Mouse (Mus musculus) midbrain, embryonic 16.5 days (tissue): ENCODE data around the gene Fip1l1. TPM values are rescaled to one million over a fixed set of nuclear protein-coding genes. Genes with fewer than 3 reads are reported as not detected.

ENCODE experiments used
- ATAC-seq: fragments of 200-750 bp; cut with Nextera tagmentation; 2 replicates; pipeline ENCODE4 v1.8.0; 2017; ENCODE audit warnings: moderate TSS enrichment
- H3K27ac ChIP-seq: fragments of 300-500 bp; sonication (generic); 2 replicates; pipeline ENCODE4 v1.5.1; 2014; ENCODE audit warnings: mild to moderate bottlenecking, low read length, mixed read lengths
- H3K27me3 ChIP-seq: fragments of 300-500 bp; sonication (generic); 2 replicates; pipeline ENCODE4 v1.6.1; 2014; ENCODE audit warnings: low read depth, low read length, mixed read lengths; ENCODE audit not compliant: control insufficient read depth, insufficient read depth
- H3K36me3 ChIP-seq: fragments of 300-500 bp; sonication (generic); 2 replicates; pipeline ENCODE4 v1.6.1; 2014; ENCODE audit warnings: mild to moderate bottlenecking, low read length, moderate library complexity, mixed read lengths; ENCODE audit not compliant: control insufficient read depth, insufficient read depth
- H3K4me1 ChIP-seq: fragments of 300-500 bp; sonication (generic); 2 replicates; pipeline ENCODE4 v1.6.1; 2014; ENCODE audit warnings: mild to moderate bottlenecking, low read length, mixed read lengths; ENCODE audit not compliant: control insufficient read depth, insufficient read depth
- H3K4me2 ChIP-seq: fragments of 300-500 bp; sonication (generic); 2 replicates; pipeline ENCODE4 v1.6.1; 2014; ENCODE audit warnings: mild to moderate bottlenecking, low read length, mixed read lengths
- H3K4me3 ChIP-seq: fragments of 300-500 bp; sonication (generic); 2 replicates; pipeline ENCODE4 v1.5.1; 2014; ENCODE audit warnings: low read depth, mild to moderate bottlenecking, low read length, moderate library complexity, mixed read lengths
- H3K9ac ChIP-seq: fragments of 300-500 bp; sonication (generic); 2 replicates; pipeline ENCODE4 v1.6.1; 2014; ENCODE audit warnings: low read depth, low read length, mixed read lengths
- H3K9me3 ChIP-seq: fragments of 300-500 bp; sonication (generic); replicated peaks from 2 replicates; pipeline ENCODE4 v1.6.1; 2014; ENCODE audit warnings: mild to moderate bottlenecking, low read length, mixed read lengths; ENCODE audit not compliant: control insufficient read depth, poor library complexity, severe bottlenecking
- WGBS: fragments of 180-500 bp; shearing (Covaris S2); extraction: QIAGEN DNeasy Blood & Tissue Kit; methylation state at CpG from one replicate; pipeline ENCODE4 v1.1.7; 2014; 5-methylcytosine and 5-hydroxymethylcytosine counted together
- polyA plus RNA-seq: library from polyadenylated mRNA; unstranded; fragments of >200 nt; fragmentation: Nextera tagmentation; extraction: Ambion mirVana; gene quantifications from 2 replicates; pipeline ENCODE4 v1.2.1, GENCODE M21; 2015

The Fip1l1 gene
- polyA plus RNA-seq, 1 experiment from 2014 or later = 69.6 TPM

DNA sequence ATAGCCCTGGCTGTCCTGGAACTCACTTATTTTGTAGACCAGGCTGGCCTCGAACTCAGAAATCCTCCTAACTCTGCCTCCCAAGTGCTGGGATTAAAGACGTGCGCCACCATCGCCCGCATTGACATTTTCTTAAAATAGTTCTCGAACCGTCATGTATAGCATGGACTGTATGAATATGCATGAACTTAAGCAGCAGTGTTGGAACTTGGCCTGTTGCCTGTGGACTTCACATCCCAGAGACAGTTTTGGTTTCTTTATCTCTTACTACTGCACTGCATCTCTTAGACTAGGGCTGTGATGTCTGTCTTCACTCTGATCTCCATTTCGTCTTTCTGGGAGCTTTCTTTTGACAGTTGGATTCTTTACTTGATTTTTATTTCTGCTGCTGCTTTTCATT is 14.3 kb downstream of the Fip1l1 start:
- H3K27ac ChIP-seq = no peak overlapping the region
- no peak for ATAC-seq
- no peak overlapping the region for H3K4me3 ChIP-seq
- H3K27me3 ChIP-seq = no peaks in the 10 kb centered on the region
- WGBS = 82% methylated on average over 8 of the region's 8 CpGs
- H3K4me1 ChIP-seq = no peaks in the 10 kb centered on the region
- H3K4me2 ChIP-seq = no peak overlapping the region
- no peak overlapping the region for H3K9ac ChIP-seq
- no peaks in the 10 kb centered on the region for H3K9me3 ChIP-seq
- peaks cover 8% of the 10 kb centered on the region for H3K36me3 ChIP-seq

DNA sequence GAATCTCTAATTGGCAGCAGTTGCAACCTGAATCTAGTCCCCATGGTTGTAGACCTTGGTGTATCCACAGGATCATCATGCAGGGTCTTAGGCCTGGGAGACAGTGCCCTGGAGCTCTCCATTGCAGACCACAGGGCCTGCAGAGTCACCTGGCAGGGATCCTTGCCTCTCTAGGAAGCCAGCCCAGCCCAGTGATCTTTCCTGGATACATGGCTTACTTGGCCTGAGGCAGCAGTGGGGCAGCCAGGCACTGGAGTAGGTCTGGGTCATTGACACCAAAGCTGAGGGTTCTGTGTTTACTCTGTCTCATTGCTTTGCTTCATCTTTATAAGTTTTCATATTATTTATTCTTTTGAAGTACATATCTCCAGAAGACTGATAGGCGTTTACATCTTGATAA is 25.9 kb downstream of the Fip1l1 start:
- WGBS = 93% methylated on average over 1 of the region's 1 CpGs
- Histone ChIP-seq H3K9ac (no peak overlapping the region), H3K9me3 (no peaks in the 10 kb centered on the region), H3K27ac (no peak overlapping the region), H3K36me3 (peaks cover 10% of the 10 kb centered on the region), H3K4me3 (no peak overlapping the region), H3K4me1 (no peaks in the 10 kb centered on the region), H3K27me3 (no peaks in the 10 kb centered on the region), H3K4me2 (no peak overlapping the region)
- ATAC-seq = no peak

DNA sequence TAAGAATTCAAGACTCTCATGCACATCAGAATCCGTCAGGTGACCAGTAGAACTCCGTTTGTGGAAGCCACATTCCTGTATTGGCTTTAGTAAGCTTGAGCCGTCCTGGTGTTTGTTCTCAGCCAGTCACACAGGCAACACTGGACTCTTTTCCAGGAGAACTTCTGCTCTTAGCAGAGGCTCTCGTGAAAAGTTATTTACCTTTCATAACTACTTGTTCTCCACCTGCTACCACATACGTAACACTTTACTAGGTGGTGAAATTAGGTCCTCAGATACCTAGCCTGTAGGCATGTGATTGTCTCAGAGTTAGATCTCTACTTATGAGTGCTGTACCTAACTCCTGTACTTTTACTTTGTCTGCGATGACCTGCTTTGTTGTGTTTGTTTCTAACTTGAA is 36.5 kb downstream of the Fip1l1 start:
- no peaks in the 10 kb centered on the region for H3K4me1 ChIP-seq

DNA sequence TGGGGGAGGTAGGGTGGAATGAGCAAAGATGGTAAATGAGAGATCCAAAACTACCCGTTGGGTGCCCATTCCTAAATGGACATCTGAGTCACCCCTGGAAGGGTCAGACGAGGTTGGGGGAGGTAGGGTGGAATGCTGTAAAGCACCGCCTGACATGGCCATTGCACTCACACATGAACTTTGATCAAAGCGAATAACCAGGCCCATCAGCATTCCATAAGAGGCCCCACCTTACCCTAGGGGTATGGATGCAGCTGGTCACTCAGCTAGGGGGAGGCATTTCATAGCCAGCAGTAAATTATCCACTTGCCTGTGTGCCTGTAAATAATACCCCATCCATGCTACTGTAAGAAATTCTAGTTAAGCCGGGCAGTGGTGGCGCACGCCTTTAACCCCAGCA is 53.9 kb downstream of the Fip1l1 start:
- Histone ChIP-seq H3K4me1 (no peaks in the 10 kb centered on the region), H3K4me3 (no peak overlapping the region), H3K9me3 (no peaks in the 10 kb centered on the region), H3K27ac (no peak overlapping the region), H3K9ac (no peak overlapping the region), H3K36me3 (peaks cover 25% of the 10 kb centered on the region), H3K27me3 (no peaks in the 10 kb centered on the region), H3K4me2 (no peak overlapping the region)
- no peak for ATAC-seq
- WGBS = 96% methylated on average over 7 of the region's 7 CpGs

More for the DNA sequence above, 36.5 kb downstream of the Fip1l1 start:
- 95% methylated on average over 6 of the region's 6 CpGs for WGBS
- no peaks in the 10 kb centered on the region for H3K27me3 ChIP-seq
- H3K4me2 ChIP-seq = no peak overlapping the region
- H3K9me3 ChIP-seq = no peaks in the 10 kb centered on the region
- H3K9ac ChIP-seq = no peak overlapping the region
- ATAC-seq = no peak
- H3K36me3 ChIP-seq = peaks cover 13% of the 10 kb centered on the region
- H3K4me3 ChIP-seq = no peak overlapping the region
- H3K27ac ChIP-seq = no peak overlapping the region

DNA sequence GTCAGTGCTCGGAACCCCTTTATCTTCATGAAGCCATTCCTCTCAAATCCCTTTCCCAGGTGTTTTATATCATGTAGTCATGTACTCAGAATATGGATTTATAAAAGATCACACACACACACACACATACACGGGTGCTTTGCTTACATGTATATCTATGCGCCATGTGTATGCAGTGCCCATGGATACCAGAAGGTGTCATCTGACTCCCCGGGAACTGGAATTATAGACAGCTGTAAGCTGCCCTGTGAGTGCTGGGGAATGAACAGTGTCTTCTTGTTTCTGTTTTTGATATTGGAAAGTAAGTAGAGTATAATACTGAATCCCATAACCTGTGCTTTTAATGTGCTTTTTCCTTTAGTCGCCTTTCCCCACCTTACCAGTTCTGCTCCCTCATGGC is 56.2 kb downstream of the Fip1l1 start:
- Histone ChIP-seq H3K4me1 (no peaks in the 10 kb centered on the region), H3K27me3 (no peaks in the 10 kb centered on the region), H3K9ac (no peak overlapping the region), H3K9me3 (no peaks in the 10 kb centered on the region), H3K27ac (no peak overlapping the region), H3K4me2 (no peak overlapping the region), H3K36me3 (peaks cover 28% of the 10 kb centered on the region), H3K4me3 (no peak overlapping the region)
- ATAC-seq = no peak
- WGBS = 92% methylated on average over 5 of the region's 5 CpGs

DNA sequence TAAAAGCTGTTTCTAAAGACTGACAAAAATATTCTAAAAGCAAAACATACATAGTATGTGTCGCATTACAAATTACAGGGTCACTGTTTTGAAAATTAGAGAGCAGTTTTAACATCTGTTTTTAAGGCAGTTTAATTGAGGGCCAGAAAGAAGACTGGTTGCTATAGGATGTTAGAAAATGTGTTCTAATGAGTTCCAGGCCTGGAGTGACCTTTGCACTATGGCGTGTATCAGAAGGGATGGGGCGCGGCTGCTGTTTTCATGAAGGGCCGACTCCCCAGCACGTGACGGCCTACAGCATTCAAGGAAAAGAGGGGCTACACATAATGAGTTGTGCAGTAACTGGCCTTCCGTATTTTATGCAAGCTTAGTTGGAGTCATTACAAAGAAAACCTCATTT is 57.9 kb downstream of the Fip1l1 start:
- Histone ChIP-seq H3K9me3 (no peaks in the 10 kb centered on the region), H3K4me3 (no peak overlapping the region), H3K4me1 (no peaks in the 10 kb centered on the region), H3K27me3 (no peaks in the 10 kb centered on the region), H3K27ac (no peak overlapping the region), H3K4me2 (no peak overlapping the region), H3K9ac (no peak overlapping the region), H3K36me3 (peaks cover 31% of the 10 kb centered on the region)
- ATAC-seq = no peak
- WGBS = 87% methylated on average over 8 of the region's 8 CpGs

DNA sequence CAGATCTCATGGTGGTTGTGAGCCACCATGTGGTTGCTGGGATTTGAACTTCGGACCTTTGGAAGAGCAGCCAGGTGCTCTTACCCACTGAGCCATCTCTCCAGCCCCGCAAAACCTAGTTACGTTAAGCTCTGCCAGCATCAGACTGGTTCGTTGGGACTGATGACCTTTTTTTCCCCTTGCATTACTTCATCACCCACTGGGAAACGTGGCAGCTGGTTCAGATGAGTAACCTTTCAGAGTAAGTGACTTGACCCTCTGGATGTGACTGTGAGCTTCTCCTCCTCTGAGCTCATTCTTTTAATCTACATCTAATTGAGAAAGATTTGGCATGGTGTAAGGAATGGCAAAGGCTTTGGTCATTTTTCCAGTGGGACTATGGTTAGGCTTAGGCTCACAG is 64.8 kb downstream of the Fip1l1 start:
- peaks cover 9% of the 10 kb centered on the region for H3K36me3 ChIP-seq
- WGBS = 82% methylated on average over 5 of the region's 5 CpGs
- no peak overlapping the region for H3K4me3 ChIP-seq
- H3K27me3 ChIP-seq = no peaks in the 10 kb centered on the region
- no peak overlapping the region for H3K4me2 ChIP-seq
- H3K9ac ChIP-seq = no peak overlapping the region
- no peak for ATAC-seq
- no peaks in the 10 kb centered on the region for H3K9me3 ChIP-seq
- no peak overlapping the region for H3K27ac ChIP-seq
- no peaks in the 10 kb centered on the region for H3K4me1 ChIP-seq

DNA sequence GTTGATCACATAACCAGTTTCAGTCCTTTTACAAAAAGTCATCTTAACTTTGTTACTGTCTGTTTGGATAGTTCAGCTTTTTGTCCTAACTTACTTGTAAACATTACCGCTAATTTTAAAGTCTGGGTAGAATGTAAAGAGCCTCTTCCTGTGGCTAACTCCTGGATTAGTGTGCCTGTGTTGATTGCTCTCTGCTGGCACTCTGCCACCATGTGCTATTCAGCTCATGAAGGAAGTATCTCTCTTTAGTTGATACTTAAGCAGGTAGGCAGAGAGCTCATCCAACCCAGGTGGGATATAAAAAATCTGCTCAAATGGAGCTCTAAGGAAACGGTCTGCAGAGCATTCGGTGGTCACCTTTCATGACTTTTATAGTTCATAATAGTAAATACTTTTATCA is 65.9 kb downstream of the Fip1l1 start:
- Histone ChIP-seq H3K9ac (no peak overlapping the region), H3K4me3 (no peak overlapping the region), H3K27me3 (no peaks in the 10 kb centered on the region), H3K4me1 (no peaks in the 10 kb centered on the region), H3K36me3 (peaks cover 12% of the 10 kb centered on the region), H3K4me2 (no peak overlapping the region), H3K9me3 (no peaks in the 10 kb centered on the region), H3K27ac (no peak overlapping the region)
- 88% methylated on average over 3 of the region's 3 CpGs for WGBS
- ATAC-seq = no peak

DNA sequence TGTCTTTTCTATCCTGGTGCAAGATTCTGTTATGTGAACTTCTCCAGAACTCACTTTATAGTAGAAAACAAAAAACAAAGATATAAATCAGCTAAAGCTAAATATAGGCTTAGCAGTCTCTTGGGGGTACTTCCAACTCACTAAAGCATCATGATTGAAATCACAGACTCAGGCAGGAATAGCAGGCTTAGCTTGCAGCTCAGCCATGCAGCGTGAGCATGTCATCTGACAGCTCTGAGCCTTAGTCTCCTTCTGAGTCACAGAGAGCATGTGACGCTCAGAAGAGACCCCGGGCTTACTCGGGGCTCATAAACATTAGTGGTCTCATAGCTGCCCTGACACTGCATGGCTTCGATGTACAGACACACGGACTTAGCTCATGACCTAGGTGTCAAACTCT is 66.7 kb downstream of the Fip1l1 start:
- WGBS = 84% methylated on average over 6 of the region's 6 CpGs
- Histone ChIP-seq H3K27me3 (no peaks in the 10 kb centered on the region), H3K4me3 (no peak overlapping the region), H3K4me2 (no peak overlapping the region), H3K9me3 (no peaks in the 10 kb centered on the region), H3K9ac (no peak overlapping the region), H3K36me3 (peaks cover 10% of the 10 kb centered on the region), H3K4me1 (no peaks in the 10 kb centered on the region), H3K27ac (no peak overlapping the region)
- no peak for ATAC-seq

DNA sequence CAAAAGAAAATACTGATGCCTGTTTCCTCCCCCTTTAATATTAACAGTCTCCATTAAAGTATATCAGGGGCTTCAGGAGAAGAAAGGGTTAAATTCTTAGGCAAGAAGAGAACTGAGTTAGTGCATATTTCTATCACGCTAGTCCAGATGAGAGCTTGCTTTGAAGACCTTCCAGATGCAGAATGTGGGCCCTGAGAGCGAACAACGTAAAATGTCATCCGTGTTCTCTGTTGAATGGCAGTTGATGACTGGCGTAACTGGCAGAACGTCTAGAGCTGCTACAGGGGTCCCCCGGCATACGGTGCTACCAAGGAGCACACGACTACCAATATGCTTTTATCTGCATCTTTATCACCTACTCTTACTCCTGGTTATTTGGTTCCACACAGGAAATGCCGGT is 67.1 kb downstream of the Fip1l1 start:
- Histone ChIP-seq H3K9me3 (no peaks in the 10 kb centered on the region), H3K4me2 (no peak overlapping the region), H3K27me3 (no peaks in the 10 kb centered on the region), H3K4me1 (no peaks in the 10 kb centered on the region), H3K36me3 (peaks cover 7% of the 10 kb centered on the region; the same call in 1 of the 2 replicates), H3K4me3 (no peak overlapping the region), H3K27ac (no peak overlapping the region), H3K9ac (no peak overlapping the region)
- 89% methylated on average over 10 of the region's 10 CpGs for WGBS
- no peak for ATAC-seq
